Mouse (Mus musculus) urinary bladder, postnatal 10 days (tissue): ENCODE results near the gene Ugt2a3.
"Not testable (repeated sequence)": the region's sequence is repeated elsewhere in the genome, so short reads cannot be mapped to it uniquely, and the experiment has no call there.

Experiments
- DNase-seq: peaks from one replicate; pipeline ENCODE4 v3.0.0; 2022; ENCODE audit warnings: low spot score

Ugt2a3 gene

GRCm38 (mm10) chr5:87336961-87337697 lies at the start of gene Ugt2a3:
TSS of gene Ugt2a3 (minus strand) at chr5:87337195.
- no peak for DNase-seq

- DNase-seq = no peak
Measured at GRCm38 (mm10) chr5:87380234-87380633, 43.2 kb upstream of the Ugt2a3 start.

- DNase-seq = no peak
Measured at GRCm38 (mm10) chr5:87379825-87380224, 42.8 kb upstream of the Ugt2a3 start.

- no peak for DNase-seq
Measured at GRCm38 (mm10) chr5:87375874-87376383, 38.9 kb upstream of the Ugt2a3 start.

- DNase-seq = no peak
Measured at GRCm38 (mm10) chr5:87373502-87373863, 36.5 kb upstream of the Ugt2a3 start.

DNA sequence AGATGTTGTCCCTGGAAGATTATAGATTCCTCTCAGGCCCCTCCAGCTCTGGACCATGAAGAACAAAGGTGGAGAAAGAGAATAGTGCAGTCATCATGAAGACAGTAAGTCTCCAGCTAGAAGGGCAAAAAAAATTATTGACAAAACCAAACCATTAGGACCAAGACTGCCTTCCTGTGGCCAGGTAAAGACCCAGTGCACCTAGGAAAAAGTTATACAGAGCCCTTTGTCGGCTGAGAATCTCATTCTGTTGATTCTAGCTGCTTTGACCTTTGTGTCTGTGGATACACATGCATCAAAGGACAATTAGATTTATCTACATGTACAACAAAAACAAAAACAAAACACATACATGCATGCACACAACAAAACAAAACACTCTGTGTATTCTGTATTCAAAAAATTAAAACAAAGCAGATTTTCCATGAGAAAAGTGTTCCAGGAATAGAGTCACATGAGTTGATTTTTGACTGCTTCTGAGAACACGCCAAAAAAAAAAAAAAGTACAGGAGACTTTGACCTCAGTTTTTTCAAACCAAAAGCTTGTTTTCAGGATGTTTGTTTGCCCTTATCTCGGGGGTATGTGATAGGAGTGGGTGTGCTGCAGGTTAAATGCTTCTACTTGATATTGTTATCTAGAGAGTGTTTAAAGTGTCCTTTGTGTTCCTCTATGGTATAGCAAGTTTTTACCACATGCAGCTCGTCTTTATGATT lies 36.0 kb upstream of the Ugt2a3 start:
- DNase-seq = not testable (repeated sequence)

DNA sequence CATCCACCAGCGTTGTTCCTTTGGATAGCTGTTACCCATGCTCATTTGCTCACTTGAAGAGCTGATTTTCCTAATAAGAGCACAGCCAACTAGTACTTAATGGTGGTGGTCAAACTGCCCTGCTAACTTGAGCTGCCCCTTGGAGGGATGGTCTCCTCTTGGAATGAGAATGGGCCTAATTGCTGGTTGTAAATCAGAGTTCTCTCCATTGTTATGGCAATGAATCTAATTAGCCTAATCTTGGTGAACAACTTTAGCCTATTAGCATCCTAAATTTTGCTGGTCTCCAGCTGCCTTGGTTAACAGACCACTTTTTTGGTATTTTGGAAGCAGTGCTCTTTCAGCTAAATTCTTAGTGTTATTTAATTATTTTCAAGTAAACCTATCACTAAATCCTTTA lies 13.4 kb upstream of the Ugt2a3 start:
- DNase-seq = no peak

DNA sequence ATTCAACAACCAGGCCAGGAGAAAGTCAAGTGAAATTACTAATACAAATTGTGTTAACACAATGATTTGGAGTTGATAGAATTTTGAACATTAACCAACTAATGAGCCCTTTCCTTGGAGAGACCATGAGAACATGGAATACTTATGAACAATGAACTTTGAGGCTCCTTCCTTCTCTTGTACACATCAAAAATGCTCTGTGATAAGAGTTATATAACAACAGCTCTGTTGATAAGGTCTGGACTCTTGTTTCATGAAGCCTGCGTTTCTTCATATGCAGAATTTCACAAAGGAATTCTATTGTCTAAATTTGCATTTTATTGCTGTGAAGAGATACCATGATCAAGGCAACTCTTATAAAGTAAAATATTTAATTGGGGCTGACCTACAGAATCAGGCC lies 12.2 kb upstream of the Ugt2a3 start:
- not testable (repeated sequence) for DNase-seq

DNA sequence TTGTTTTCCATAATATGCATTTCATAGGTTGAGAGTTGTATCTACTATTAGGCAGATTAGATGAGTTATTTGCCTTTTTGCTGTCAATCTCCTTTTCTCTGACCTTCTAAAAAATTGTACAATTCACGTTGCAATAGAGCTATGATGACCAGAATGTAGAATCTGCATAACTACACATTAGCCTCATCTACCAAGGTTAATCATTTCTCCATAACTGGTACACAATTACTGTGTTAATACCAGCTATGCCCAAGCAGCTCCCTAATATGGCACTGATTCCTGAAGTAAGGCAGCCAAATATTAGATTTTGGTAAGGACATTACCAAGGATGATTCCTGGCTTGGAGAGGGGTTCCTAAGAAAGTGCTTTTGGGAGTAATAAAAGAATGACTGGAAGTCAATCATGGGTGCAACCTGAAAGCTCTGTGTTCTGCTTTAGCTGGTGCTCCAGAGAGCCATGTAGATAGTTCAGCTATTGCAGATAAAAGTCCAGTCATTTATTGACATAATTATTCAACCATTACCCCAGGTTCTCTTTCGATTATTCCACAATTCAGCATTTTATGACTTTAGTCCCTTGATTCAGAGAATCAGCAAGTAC lies 10.6 kb upstream of the Ugt2a3 start:
- DNase-seq = not testable (repeated sequence)

- no peak for DNase-seq
Measured at GRCm38 (mm10) chr5:87340461-87340860, 3.5 kb upstream of the Ugt2a3 start.

DNA sequence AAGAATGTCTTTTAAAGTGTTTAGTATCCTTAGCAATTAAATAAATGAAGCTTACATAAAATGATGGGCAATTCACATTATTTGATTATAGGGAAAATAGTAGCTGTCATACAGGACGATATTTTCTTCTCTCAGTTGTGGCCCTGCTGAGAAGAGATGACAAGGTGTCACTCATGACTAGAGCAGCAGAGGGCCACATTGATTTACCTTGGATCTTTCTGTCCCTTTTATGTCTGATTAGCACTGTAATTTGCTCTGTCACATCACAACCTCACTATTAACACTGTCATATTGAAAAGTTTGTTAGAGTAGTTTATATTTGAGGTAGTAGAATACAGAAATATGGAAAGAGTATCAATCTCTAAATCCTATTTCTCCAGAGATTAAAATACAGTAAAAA lies 1.8 kb downstream of the Ugt2a3 start:
- DNase-seq = no peak

GRCm38 (mm10) chr5:87333584-87333983 lies 3.4 kb downstream of the Ugt2a3 start:
- DNase-seq = no peak

DNA sequence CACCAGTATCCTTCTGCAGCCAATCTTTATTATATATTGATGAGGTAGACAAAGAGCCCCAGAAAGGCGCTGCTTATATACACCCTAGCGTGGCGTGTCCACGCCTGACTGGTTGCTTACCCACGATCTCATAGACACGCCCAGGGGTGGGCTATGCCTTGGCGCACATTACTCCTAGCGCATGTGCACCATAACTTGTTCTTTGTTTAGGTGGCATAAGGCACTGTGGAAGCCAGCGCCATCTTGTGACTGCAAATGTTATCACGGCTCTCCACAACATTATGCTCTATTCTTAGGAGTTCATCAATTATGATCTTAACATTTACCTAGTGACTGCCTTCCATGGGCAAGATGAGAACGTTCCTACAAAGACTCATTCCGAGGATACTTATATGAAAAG lies 25.6 kb downstream of the Ugt2a3 start:
- no peak for DNase-seq

DNA sequence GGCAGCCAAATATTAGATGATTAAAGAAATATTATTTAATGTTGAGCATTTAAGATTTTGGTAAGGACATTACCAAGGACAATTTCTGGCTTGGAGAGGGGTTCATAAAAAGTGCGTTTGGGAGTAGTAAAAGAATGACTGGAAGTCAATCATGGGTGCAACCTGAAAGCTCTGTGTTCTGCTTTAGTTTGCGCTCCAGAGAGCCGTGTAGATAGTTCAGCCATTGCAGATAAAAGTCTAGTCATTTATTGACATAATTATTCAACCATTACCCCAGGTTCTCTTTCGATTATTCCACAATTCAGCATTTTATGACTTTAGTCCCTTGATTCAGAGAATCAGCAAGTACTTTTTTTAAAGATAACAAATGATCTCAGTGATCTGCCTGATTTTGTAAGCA lies 50.8 kb downstream of the Ugt2a3 start:
- DNase-seq = not testable (repeated sequence)

- not testable (repeated sequence) for DNase-seq
Measured at GRCm38 (mm10) chr5:87275986-87276385, 61.0 kb downstream of the Ugt2a3 start.

- no peak for DNase-seq
Measured at GRCm38 (mm10) chr5:87275581-87275980, 61.4 kb downstream of the Ugt2a3 start.
